Mouse (Mus musculus): Measurements from ENCODE around the gene Clpp.

The Clpp gene

DNA sequence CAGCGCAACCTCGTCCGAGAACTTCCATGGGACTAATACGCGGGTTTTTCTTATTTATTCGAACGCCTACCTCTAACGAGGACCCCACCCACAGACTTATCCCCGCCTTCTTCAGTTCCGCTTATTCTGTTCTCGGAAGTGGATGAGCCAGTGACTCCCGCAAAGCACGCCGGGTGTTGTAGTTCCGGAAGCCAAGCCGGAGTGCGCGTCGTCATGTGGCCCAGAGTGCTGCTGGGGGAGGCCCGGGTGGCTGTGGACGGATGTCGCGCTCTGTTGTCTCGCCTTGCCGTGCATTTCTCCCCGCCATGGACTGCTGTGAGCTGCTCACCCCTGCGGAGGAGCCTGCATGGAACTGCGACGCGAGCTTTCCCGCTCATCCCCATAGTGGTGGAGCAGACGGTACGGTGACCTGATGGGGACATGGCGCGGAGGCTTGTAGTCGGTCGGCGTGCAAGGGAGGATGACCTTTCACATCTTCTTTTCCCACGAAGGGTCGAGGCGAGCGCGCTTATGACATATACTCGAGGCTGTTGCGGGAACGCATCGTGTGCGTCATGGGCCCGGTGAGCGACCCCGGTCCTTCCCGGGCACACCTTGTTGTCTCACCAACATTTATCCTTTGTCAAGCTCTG is at the start of gene Clpp:
Gene Clpp (plus strand): TSS at position 191 of the 632 bp plus-strand sequence.
- peak; percentile 83 to 93 for DNase-seq (ENCODE audit: low spot score in 2 of 2)

GRCm38 (mm10) chr17:56950915-56951314 is 39.2 kb upstream of the Clpp start:
- peak; percentile 28 to 56 for DNase-seq (ENCODE audit: low spot score in 2 of 2)

DNA sequence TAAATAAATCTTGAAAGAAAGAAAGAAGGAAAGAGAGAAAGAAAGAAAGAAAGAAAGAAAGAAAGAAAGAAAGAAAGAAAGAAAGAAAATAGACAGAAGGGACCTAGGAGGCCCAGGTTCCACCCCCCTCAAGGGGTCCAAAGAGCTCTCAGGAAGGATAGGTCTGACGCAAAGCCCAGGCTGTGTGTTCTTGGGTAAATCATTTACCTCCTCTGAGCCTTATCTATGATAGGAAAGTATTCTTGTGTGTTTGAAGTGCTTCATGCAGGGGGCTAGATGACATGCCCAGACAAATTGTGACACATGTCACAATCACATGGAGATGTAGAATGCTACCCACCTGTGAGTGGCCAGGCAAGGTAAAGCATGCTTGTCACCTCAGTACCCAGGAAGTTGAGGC is 37.5 kb upstream of the Clpp start:
- DNase-seq (ENCODE audit: low spot score in 2 of 2) = no peak

DNA sequence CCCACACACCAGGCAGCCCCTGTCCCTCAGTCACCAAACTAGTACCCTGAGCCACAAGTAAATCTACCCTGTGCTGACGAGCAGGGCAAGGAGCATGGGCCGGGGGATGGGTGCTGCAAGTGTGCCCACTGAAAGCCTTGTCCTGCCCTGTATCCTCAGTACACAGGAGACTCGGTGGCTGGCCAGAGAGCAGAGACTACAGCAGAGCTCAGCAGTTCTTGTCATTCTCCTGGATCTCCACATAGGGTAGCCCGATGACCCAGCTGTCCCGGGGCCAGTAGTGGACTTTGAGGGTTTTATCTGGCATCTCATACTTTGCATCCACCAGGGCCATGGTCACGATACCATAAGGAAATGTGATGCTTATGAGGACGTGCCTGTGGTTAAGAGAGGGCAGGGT is 35.2 kb upstream of the Clpp start:
- no peak for DNase-seq (ENCODE audit: low spot score in 2 of 2)

DNA sequence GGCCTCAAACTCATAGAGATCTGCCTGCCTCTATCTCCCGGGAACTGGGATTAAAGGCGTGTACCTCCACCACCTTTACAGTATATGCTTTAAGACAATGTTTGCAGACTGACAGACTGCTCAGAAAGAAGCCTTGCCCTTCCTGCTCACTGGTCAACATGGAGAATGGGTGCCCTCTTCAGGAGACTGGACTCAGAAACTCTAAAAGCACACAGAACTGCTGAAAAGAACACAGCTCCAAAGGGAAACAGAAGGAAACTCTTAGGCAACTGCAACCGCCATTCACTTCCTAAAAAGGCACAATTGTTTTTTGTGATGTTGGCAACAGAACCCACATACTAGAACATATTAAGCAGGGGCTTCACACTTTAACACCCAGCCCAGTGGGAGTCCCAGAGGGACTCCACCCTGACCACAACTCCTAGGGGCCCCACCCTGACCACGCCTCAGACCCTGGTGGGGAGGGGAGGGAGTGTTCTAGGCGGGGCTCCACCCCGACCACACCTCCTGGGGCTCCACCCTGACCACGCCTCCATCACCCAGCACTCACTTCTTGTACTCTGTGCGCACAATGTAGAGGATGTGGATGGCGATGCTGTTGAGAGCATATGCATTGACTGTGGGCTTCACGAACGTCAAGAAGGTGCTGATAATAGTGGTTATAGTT is 32.2 kb upstream of the Clpp start:
- peak; percentile 57 to 66 for DNase-seq (ENCODE audit: low spot score in 2 of 2)

- DNase-seq (ENCODE audit: low spot score in 2 of 2) = no peak
Measured at GRCm38 (mm10) chr17:56958667-56959066, 31.4 kb upstream of the Clpp start.

GRCm38 (mm10) chr17:56961880-56962279 is 28.2 kb upstream of the Clpp start:
- DNase-seq (ENCODE audit: low spot score in 2 of 2) = no peak

DNA sequence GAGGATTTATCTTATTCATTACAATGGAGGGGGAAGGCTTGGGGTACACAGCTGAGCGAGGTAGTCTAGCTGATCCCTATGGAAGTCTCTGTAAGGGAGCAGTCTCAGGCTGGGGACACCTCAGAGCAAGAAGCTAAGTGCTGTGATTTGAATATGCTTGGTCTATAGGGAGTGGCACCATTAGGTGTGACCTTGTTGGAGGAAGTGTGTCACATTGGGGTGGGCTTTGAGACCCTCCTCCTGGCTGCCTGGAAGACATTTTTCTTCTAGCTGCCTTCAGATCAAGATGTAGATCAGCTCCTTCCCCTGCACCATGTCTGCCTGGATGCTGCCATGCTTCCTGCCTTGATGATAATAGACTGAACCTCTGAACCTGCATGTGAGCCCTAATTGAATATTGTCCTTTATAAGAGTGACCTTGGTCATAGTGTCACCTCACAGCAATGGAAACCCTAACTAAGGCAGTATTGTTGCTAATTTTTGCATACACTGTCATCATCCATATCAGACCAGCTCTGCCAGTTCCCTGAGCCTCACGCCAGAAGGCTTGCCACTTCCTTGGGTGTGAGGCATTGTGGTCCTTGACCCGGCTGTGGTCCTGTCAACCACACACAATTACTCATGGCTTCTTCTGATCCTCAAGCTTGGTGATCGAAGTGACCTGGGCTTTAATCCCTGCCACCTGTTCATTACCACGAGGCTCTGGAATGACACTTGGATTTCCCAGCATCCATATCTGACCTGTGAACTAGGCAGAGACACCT is 27.3 kb upstream of the Clpp start:
- DNase-seq (ENCODE audit: low spot score in 2 of 2) = no peak

GRCm38 (mm10) chr17:56963646-56964045 is 26.5 kb upstream of the Clpp start:
- DNase-seq (ENCODE audit: low spot score in 2 of 2) = no peak

DNA sequence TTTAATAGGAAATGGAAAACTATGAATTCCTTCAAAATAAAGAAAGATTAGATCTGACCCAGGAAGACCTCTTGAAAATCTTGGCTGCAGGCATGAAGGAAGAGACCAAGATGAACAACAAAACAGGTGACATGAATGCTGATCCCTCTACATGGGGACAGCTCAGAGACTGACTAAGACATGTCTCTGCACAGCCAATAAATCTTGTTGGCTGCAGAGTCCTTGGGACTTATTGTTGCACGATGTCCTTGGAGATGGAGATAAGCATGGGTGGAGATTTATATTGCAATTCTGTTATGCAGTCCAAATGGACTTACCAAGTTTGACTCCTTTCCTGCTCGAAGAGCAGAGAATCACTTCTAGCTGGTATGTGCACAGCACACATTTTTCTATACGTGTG is 20.8 kb upstream of the Clpp start:
- no peak for DNase-seq (ENCODE audit: low spot score in 2 of 2)

GRCm38 (mm10) chr17:56970081-56970480 is 20.0 kb upstream of the Clpp start:
- no peak for DNase-seq (ENCODE audit: low spot score in 2 of 2)

DNA sequence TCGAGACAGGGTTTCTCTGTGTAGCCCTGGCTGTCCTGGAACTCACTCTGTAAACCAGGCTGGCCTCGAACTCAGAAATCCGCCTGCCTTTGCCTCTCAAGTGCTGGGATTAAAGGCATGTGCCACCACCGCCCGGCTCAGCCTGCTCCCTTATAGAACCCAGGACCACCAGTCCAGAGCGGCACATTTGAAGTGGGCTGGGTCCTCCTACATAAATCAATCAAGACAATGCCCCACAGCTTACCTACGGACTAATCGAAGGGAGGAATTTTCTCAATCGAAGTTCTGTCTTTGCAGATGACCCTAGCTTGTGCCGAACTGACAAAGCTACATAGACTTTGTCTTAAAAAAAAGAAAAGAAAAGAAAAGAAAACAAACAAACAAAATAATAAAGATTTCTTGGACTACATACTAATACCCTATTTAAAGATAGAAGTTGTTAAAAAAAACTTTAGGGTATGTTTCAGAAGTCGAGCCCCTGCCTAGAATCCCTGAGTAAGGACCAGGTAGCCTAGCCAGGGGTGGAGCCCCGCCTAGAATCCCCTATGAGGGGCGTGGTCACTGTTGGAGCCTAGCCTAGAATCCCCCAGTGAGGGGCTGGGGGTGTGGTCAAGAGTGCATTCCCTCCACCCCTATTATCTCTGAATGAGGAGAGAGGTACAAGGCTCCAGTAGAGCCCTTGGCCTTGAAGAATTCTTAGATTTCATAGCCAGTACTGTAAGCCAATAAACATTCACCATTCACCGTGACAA is 16.0 kb upstream of the Clpp start:
- DNase-seq (ENCODE audit: low spot score in 2 of 2) = no peak

GRCm38 (mm10) chr17:56974708-56975240 is 15.3 kb upstream of the Clpp start:
- no peak for DNase-seq (ENCODE audit: low spot score in 2 of 2)

DNA sequence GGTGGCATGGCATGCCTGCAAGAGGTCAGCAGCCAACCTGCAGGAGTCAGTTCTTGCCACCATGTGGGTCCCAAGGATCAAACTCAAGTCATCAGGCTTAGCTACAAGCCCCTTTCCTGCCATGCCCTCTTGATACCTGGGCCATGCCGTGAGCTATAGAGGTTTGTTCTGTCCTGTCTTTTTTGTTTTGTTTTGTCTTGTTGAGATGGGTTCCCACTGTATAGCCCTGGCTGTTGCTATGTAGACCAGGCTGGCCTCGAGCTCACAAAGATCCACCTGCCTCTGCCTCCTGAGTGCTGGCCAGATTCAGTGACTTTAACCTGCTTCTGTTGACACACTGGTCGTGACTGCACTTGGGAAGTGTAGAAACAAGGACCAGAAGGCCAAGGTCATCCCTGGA is 14.7 kb upstream of the Clpp start:
- no peak for DNase-seq (ENCODE audit: low spot score in 2 of 2)

DNA sequence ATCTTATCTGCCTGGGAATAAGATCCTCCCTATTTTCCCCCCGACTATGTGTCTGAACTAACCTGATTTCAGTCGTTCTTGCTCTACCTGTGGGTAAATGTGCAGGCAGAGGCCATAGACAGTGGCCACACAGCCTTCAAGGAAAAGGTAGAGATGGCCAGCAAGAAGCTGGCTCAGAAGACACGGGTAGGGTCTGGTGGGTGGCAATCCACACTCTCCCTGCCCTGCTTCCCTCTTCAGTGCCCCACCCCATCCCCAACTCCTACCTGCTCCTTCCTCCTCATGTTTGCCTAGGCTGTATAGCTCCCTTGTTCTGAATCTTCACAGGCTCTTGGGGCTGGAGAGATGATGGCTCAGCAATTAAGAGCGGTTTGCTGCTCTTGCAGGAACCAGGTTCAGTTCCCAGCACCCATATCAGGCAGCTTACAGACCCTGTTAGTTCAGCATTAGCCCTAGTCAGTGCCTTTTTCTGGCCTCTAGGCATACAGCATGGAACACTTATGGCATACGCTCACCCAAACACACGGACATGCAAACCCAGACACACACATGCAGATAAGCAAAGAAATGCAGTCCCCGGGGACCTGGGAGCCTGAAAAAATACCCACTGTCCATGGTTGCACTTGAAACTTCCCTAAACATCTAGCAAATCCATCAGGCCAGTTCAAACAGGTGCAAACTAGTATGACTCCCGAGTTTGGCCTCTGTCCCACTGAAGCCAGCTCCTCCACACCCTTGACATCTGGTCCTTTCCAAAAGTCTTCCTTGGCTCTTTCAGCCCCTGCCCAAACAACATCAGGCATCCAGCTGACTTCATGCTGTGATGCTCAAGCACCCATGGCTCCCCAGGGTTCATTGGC is 13.3 kb upstream of the Clpp start:
- DNase-seq (ENCODE audit: low spot score in 2 of 2) = no peak

DNA sequence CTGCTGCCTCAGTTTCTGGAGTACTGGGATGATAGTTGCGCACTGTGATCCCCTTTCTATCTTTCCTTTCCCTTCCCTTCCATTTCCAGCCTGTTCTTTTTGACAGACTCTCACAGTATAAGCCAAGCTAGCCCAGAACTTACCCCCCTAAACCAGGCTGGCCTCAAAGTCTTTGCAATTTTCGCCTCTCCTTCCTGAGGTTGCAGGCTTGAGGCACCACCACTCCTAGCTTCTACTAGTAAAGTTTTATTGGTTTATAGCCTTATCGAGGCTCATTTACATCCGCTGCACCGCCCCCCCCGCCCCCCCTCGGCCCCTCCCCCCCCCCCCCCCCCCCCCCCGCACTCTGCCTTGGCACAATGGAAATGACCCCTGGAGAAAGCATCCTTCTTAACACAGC is 10.6 kb upstream of the Clpp start:
- no peak for DNase-seq (ENCODE audit: low spot score in 2 of 2)

DNA sequence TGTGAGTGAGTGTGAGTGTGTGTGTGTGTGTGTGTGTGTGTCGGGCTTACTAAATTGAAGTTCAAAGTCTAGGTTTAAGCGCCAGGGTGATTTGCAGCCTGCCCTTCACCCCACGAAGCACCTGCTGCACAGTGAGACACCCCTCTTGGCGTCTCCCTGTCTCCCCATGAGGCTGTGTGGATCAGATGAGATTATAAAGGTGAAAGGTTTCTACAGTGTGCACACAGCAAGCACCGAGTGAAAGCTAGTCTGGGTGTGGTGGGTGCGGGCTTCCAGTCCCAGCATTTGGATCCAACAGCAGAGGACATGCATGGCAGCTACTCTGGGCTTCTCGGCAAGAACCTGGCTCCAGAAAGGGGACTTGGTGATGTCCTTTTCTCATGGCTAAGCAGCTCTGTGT is 9.1 kb upstream of the Clpp start:
- DNase-seq (ENCODE audit: low spot score in 2 of 2) = no peak

- no peak for DNase-seq (ENCODE audit: low spot score in 2 of 2)
Measured at GRCm38 (mm10) chr17:56982013-56982412, 8.1 kb upstream of the Clpp start, which contains the start of gene Acer1. Gene Acer1, minus strand, starts transcription at chr17:56982126.

GRCm38 (mm10) chr17:56984886-56985285 is 5.2 kb upstream of the Clpp start:
- DNase-seq (ENCODE audit: low spot score in 2 of 2) = no peak

DNA sequence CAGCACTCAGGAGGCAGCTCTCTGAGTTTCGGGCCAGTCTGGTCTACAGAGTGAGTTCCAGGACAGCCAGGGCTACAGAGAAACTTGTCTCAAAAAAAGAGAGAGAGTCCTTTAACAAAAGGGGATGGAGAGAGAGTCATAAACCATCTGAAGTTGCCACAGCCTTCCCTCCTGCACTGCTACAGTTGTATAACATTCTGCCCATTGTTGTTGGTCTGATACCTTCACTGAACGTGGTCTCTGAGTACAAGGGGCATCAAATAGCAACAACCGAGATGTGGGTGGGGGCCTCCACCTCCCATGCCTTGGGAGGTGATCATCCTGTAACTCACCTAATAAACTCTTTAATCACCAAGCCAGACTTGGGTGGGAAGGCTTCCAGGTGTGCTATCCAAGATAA is 4.4 kb upstream of the Clpp start:
- DNase-seq (ENCODE audit: low spot score in 2 of 2) = no peak

Measured in spleen, postnatal 14 days (tissue).